Mouse (Mus musculus): Measurements from ENCODE around the gene Trip6. TPM values are rescaled to one million over a fixed set of nuclear protein-coding genes. Genes with fewer than 3 reads are reported as not detected.

Gene Trip6
- total and polyA plus RNA-seq, 3 experiments = 0.58 to 2.1 TPM; not detected in 1

DNA sequence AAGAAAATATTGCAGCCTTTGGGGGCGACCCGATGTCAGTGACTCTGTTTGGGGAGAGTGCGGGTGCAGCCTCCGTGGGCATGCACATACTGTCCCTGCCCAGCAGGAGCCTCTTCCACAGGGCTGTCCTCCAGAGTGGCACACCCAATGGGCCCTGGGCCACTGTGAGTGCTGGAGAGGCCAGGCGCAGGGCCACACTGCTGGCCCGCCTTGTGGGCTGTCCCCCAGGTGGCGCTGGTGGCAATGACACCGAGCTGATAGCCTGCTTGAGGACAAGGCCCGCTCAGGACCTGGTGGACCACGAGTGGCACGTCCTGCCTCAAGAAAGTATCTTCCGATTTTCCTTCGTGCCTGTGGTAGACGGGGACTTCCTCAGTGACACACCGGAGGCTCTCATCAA lies 23.5 kb downstream of the Trip6 start:
- TF ChIP-seq MAZ (IDR thresholded peaks at IDR 0.05; ENCODE audit: low read depth, low read length) (peak; percentile 64; the same call in 1 of the 2 replicates), NELFE (IDR thresholded peaks at IDR 0.05; ENCODE audit: low read depth, low read length) (peak; percentile 16; the same call in 1 of the 2 replicates), POLR2A (IDR thresholded peaks at IDR 0.05; ENCODE audit: control insufficient read depth in 1 of 2, insufficient read depth in 1 of 2, low read depth in 1 of 2, low read length in 2 of 2, poor library complexity in 1 of 2) (peak in 1 of 2 experiments; percentile 37; a peak in 1 of 4 replicates), EP300 (IDR thresholded peaks at IDR 0.05; ENCODE audit: low read depth in 1 of 2, low read length in 2 of 2) (no peak; a peak in 1 of 4 replicates), MAX (IDR thresholded peaks at IDR 0.05; ENCODE audit: low read length) (no peak), MYB (IDR thresholded peaks at IDR 0.05; ENCODE audit: low read depth, low read length) (no peak), CHD1 (IDR thresholded peaks at IDR 0.05; ENCODE audit: low read depth, low read length) (no peak), UBTF (IDR thresholded peaks at IDR 0.05; ENCODE audit: borderline replicate concordance, insufficient read depth, low read depth, low read length) (no peak), POLR2AphosphoS2 (IDR thresholded peaks at IDR 0.05; ENCODE audit: low read length) (no peak), RAD21 (IDR thresholded peaks at IDR 0.05; ENCODE audit: low read depth, low read length) (peak; percentile 47), CTCF (IDR thresholded peaks at IDR 0.05 in 2 of 3, conservative IDR thresholded peaks at IDR 0.05 in 1 of 3; ENCODE audit: control insufficient read depth in 1 of 3, insufficient read depth in 1 of 3, low read depth in 2 of 3, low read length in 3 of 3, poor library complexity in 1 of 3, severe bottlenecking in 1 of 3) (peak; percentile 34 to 75 (median 66); a peak in 5 of 6 replicates), SIN3A (IDR thresholded peaks at IDR 0.05; ENCODE audit: low read length) (no peak), HCFC1 (IDR thresholded peaks at IDR 0.05; ENCODE audit: low read depth, low read length) (no peak; the same call in 1 of the 2 replicates), ETS1 (IDR thresholded peaks at IDR 0.05; ENCODE audit: low read depth, low read length) (no peak; the same call in 1 of the 2 replicates), POLR2AphosphoS5 (IDR thresholded peaks at IDR 0.05; ENCODE audit: borderline replicate concordance, low read depth, low read length) (peak; percentile 67; the same call in 1 of the 2 replicates), USF2 (IDR thresholded peaks at IDR 0.05; ENCODE audit: borderline replicate concordance in 1 of 2, insufficient read depth in 1 of 2, low read depth in 1 of 2, low read length in 2 of 2) (no peak), MXI1 (IDR thresholded peaks at IDR 0.05; ENCODE audit: low read depth, low read length) (no peak), MEF2A (IDR thresholded peaks at IDR 0.05; ENCODE audit: extremely low read depth, insufficient replicate concordance, low read depth, low read length, poor library complexity, severe bottlenecking) (no peak), E2F4 (IDR thresholded peaks at IDR 0.05; ENCODE audit: borderline replicate concordance, low read depth, low read length) (no peak), NRF1 (IDR thresholded peaks at IDR 0.05; ENCODE audit: insufficient read depth, low read depth, low read length, poor library complexity, severe bottlenecking) (0 out of 2 replicates have a peak, but pooled peaks have one; percentile 30), ZNF384 (IDR thresholded peaks at IDR 0.05; ENCODE audit: low read depth, low read length) (no peak), USF1 (IDR thresholded peaks at IDR 0.05; ENCODE audit: low read depth, low read length) (no peak), SMC3 (IDR thresholded peaks at IDR 0.05; ENCODE audit: low read depth, low read length) (peak; percentile 66), ZC3H11A (IDR thresholded peaks at IDR 0.05; ENCODE audit: low read depth, low read length) (peak; percentile 40; the same call in 1 of the 2 replicates), RCOR1 (IDR thresholded peaks at IDR 0.05; ENCODE audit: low read depth, low read length) (no peak), TBP (IDR thresholded peaks at IDR 0.05; ENCODE audit: low read depth, low read length) (0 out of 2 replicates have a peak, but pooled peaks have one; percentile 10), GABPA (IDR thresholded peaks at IDR 0.05; ENCODE audit: low read depth, low read length) (no peak), TAL1 (IDR thresholded peaks at IDR 0.05; ENCODE audit: low read length) (no peak), MYC (IDR thresholded peaks at IDR 0.05; ENCODE audit: low read depth, low read length) (no peak), KAT2A (conservative IDR thresholded peaks at IDR 0.05; ENCODE audit: low read depth, low read length) (no peak), GATA1 (IDR thresholded peaks at IDR 0.05; ENCODE audit: low read depth, low read length) (no peak)
- H3K79me2 ChIP-seq (ENCODE audit: control insufficient read depth, insufficient read depth, low read length, poor library complexity) = peaks cover 11% of the 10 kb centered on the region; the same call in 1 of the 2 replicates
- H3K9ac ChIP-seq (ENCODE audit: control insufficient read depth, low read depth, low read length, poor library complexity, severe bottlenecking) = peak overlapping the region; percentile 69
- H3K4me1 ChIP-seq (ENCODE audit: control insufficient read depth in 1 of 2, insufficient read depth in 2 of 2, low read length in 2 of 2) = peaks cover 4 to 31% of the 10 kb centered on the region in 2 experiments
- no peaks in the 10 kb centered on the region for H3K27me3 ChIP-seq (ENCODE audit: control insufficient read depth in 1 of 2, insufficient read depth in 2 of 2, low read length in 2 of 2)
- H3K9me3 ChIP-seq (replicated peaks; ENCODE audit: insufficient read depth, low read length) = no peaks in the 10 kb centered on the region
- peak overlapping the region; percentile 36 to 54 for H3K4me3 ChIP-seq (ENCODE audit: control insufficient read depth in 1 of 2, insufficient read depth in 1 of 2, low read depth in 2 of 2, low read length in 2 of 2)
- H3K36me3 ChIP-seq (ENCODE audit: control insufficient read depth in 1 of 2, insufficient read depth in 2 of 2, low read length in 2 of 2) = peaks cover 6 to 27% of the 10 kb centered on the region in 2 experiments; a peak in 3 of 4 replicates
- DNase-seq (ENCODE audit: low read depth, low spot score) = peak; percentile 68
- peak overlapping the region; percentile 92 for H3K27ac ChIP-seq (ENCODE audit: control insufficient read depth, low read depth, low read length)

Data from MEL (cell line).